Mouse (Mus musculus) forebrain, embryonic 14.5 days (tissue): ENCODE results near the gene Insr. TPM values are rescaled to one million over a fixed set of nuclear protein-coding genes. Genes with fewer than 3 reads are reported as not detected.
"Not testable (repeated sequence)": the region's sequence is repeated elsewhere in the genome, so short reads cannot be mapped to it uniquely, and the experiment has no call there.

Experiments
- ATAC-seq: fragments of 200-750 bp; cut with Nextera tagmentation; 2 replicates; pipeline ENCODE4 v1.8.0; 2017; ENCODE audit warnings: mild to moderate bottlenecking, moderate library complexity
- DNase-seq: peaks from one replicate; pipeline ENCODE4 v3.0.0-alpha.2; 2015; ENCODE audit warnings: low spot score
- H3K27ac ChIP-seq: fragments of 300-500 bp; sonication (generic); 2 replicates; pipeline ENCODE4 v1.5.1; 2014; ENCODE audit warnings: low read depth, mild to moderate bottlenecking, control low read depth, low read length, moderate library complexity
- H3K27me3 ChIP-seq: fragments of 300-500 bp; sonication (generic); replicated peaks from 2 replicates; pipeline ENCODE4 v1.6.1; 2014; ENCODE audit warnings: low read length, control low read depth, mixed read lengths; ENCODE audit not compliant: control insufficient read depth, insufficient read depth
- H3K36me3 ChIP-seq: fragments of 300-500 bp; sonication (generic); 2 replicates; pipeline ENCODE4 v1.6.1; 2014; ENCODE audit warnings: low read length, control low read depth; ENCODE audit not compliant: control insufficient read depth, insufficient read depth
- H3K4me1 ChIP-seq: fragments of 300-500 bp; sonication (generic); 2 replicates; pipeline ENCODE4 v1.6.1; 2014; ENCODE audit warnings: antibody characterized with exemption, low read length, control low read depth; ENCODE audit not compliant: control insufficient read depth, insufficient read depth
- H3K4me2 ChIP-seq: fragments of 300-500 bp; sonication (generic); 2 replicates; pipeline ENCODE4 v1.6.1; 2014; ENCODE audit warnings: mild to moderate bottlenecking, control low read depth, low read length
- H3K4me3 ChIP-seq: fragments of 300-500 bp; sonication (generic); 2 replicates; pipeline ENCODE4 v1.5.1; 2014; ENCODE audit warnings: low read depth, low read length, control low read depth
- H3K9ac ChIP-seq: fragments of 300-500 bp; sonication (generic); 2 replicates; pipeline ENCODE4 v1.6.1; 2014; ENCODE audit warnings: mild to moderate bottlenecking, low read length, control low read depth, moderate library complexity
- H3K9me3 ChIP-seq: fragments of 300-500 bp; sonication (generic); replicated peaks from 2 replicates; pipeline ENCODE4 v1.6.1; 2016; ENCODE audit warnings: low read length, control low read depth, mixed read lengths; ENCODE audit not compliant: control insufficient read depth
- WGBS: fragments of 180-500 bp; shearing (Covaris S2); extraction: QIAGEN DNeasy Blood & Tissue Kit; methylation state at CpG from one replicate; pipeline ENCODE4 v1.1.7; 2014; 5-methylcytosine and 5-hydroxymethylcytosine counted together
- polyA plus RNA-seq: library from polyadenylated mRNA; unstranded; fragments of >200 nt; fragmentation: Nextera tagmentation; extraction: Ambion mirVana; gene quantifications from 2 replicates; pipeline ENCODE4 v1.2.1, GENCODE M21; 2014

Insr gene
- polyA plus RNA-seq, 1 experiment from 2014 or later = 33.6 TPM

DNA sequence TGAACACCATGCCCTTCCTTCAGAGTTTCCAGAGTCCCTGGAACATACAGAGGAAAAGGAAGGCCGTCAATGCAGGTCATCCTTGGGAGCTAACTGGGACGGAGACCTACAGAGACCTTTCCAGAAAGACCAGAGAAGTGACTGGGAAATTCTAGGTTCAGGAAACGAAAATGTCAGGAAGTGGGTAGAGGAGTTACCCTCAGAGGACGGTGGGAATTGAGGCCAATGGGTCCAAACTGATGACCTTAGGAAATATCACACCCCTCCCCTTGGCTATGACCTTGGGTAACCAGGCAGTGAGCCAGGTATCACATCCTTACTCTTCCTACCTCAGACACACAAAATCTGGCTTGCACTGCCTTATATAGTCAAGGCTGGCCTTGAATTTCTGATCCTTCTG, 32.1 kb upstream of the Insr start:
- H3K9ac ChIP-seq = no peak overlapping the region
- DNase-seq = no peak

DNA sequence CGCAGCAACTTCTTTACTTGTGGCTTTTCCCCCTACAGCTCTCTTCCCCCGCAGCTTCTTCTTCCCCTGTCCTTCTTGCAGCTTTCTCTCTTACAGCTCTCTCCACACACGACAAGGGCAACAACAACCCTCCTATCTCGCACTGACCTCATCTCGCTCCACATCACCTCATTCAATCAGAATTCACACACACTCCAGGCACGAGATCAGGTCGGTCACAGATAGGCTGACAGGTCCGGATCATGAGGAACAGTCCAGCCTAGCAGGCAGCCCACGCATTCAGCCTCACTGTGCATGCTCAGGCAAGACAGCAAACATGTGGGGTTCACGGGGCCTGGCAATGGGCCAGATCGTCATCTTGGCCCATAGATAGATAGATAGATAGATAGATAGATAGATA, 30.2 kb upstream of the Insr start:
- Histone ChIP-seq H3K4me1 (no peaks in the 10 kb centered on the region), H3K27ac (no peak overlapping the region), H3K36me3 (no peaks in the 10 kb centered on the region), H3K9ac (no peak overlapping the region), H3K4me3 (no peak overlapping the region), H3K4me2 (no peak overlapping the region), H3K27me3 (no peaks in the 10 kb centered on the region), H3K9me3 (no peaks in the 10 kb centered on the region)
- ATAC-seq (no peak), DNase-seq (no peak)
- 88% methylated on average over 11 of the region's 11 CpGs for WGBS

More for the DNA sequence above, 32.1 kb upstream of the Insr start:
- no peak overlapping the region for H3K4me3 ChIP-seq
- H3K4me2 ChIP-seq = no peak overlapping the region
- no peaks in the 10 kb centered on the region for H3K27me3 ChIP-seq
- no peaks in the 10 kb centered on the region for H3K36me3 ChIP-seq
- 67% methylated on average over 4 of the region's 4 CpGs for WGBS
- no peaks in the 10 kb centered on the region for H3K4me1 ChIP-seq
- H3K27ac ChIP-seq = no peak overlapping the region
- no peak for ATAC-seq
- H3K9me3 ChIP-seq = no peaks in the 10 kb centered on the region

DNA sequence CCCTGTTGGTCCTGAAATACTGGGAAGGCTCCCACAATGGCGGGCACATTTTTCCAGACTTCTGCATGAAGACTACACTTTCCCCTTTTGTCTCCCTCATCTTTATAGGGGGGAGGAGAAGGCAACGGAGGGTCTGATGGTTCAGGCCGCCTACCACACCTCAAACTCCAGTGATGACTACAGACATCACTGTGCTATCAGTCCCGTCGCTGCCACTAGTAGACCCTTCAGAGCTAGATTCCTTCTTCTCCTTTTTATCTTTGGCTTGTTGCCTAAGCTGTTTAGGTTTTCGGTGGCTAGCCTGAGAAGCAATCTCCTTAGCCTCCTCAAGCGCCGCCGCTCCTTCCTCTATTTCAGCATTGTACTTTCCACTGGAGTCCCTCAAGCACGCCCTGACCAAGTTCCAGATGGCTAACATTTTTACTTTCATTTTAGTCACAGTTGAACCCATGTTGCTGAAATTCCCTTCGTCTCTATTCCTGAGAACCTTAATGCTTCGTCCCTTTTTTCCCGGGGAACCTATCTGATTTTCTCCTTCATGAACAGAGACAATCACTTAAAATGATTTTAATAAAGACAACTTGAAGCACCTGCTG, 28.9 kb upstream of the Insr start:
- H3K4me1 ChIP-seq, H3K4me3 ChIP-seq, ATAC-seq, H3K9ac ChIP-seq, H3K27me3 ChIP-seq, DNase-seq, H3K4me2 ChIP-seq, H3K27ac ChIP-seq, H3K36me3 ChIP-seq, H3K9me3 ChIP-seq: not testable (repeated sequence)
- 94% methylated on average over 13 of the region's 13 CpGs for WGBS

DNA sequence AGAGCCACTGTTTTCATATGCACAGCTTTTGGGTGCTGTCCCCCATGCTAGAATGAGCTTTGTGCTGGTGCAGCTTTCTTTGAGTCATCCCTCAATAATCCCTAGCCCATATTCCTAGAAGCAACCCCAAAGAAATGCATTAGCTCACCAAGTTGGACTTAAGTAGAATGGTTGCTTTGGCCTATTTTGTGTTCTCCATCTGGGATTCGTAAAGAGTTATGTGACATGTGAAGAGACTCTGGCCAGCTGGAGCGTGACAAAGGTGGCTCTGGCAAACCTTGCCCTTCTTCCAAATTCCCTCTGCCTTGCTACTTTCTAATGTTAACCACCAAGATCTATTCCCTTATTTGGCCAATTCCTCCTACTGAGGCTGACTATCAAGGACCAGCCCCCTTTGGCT, 22.7 kb upstream of the Insr start:
- no peaks in the 10 kb centered on the region for H3K4me1 ChIP-seq
- WGBS = 98% methylated on average over 2 of the region's 2 CpGs
- H3K9me3 ChIP-seq = no peaks in the 10 kb centered on the region
- H3K36me3 ChIP-seq = no peaks in the 10 kb centered on the region
- H3K4me3 ChIP-seq = no peak overlapping the region
- H3K27ac ChIP-seq = no peak overlapping the region
- DNase-seq (no peak), ATAC-seq (no peak)
- no peak overlapping the region for H3K9ac ChIP-seq
- no peaks in the 10 kb centered on the region for H3K27me3 ChIP-seq
- H3K4me2 ChIP-seq = no peak overlapping the region

DNA sequence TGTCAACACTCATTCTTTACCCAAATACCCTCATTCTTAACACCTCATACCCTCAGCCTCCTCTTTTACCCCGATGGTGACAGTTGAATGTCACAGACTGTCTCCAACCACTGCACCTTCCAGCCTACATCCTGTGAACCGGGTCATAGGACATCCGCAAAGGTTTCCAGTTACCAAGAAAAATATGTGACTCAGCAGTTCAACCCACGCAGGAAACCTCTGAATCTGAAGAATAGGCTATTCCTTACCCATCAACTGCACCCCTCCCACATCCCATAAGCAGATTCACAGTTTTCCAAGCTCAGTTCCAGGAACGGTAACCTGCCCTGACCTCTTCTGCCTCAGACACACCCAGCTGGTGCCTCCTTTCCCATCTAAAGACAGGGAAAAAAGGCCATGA, 19.9 kb upstream of the Insr start:
- Histone ChIP-seq H3K36me3 (no peaks in the 10 kb centered on the region), H3K9me3 (no peaks in the 10 kb centered on the region), H3K4me2 (no peak overlapping the region), H3K4me1 (no peaks in the 10 kb centered on the region), H3K27ac (no peak overlapping the region), H3K27me3 (no peaks in the 10 kb centered on the region), H3K4me3 (no peak overlapping the region), H3K9ac (no peak overlapping the region)
- 81% methylated on average over 5 of the region's 5 CpGs for WGBS
- ATAC-seq = no peak
- no peak for DNase-seq

DNA sequence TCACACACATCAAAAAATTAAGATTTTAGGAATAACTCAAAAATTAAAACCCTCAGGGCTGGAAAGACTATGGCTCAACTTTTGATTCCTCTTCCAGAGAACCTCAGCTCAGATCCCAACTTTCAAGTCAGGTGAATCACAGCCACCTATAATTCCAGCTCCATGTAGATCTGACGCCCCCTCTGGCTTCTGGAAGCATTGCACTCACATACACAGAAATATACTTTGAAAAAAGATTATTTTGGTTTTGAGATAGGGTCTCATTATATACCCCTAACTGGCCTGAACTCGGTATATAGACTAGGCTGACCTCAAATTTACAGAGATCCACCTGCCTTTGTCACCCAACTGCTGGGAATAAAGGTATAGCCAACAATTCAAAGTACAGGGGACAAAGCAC, 6.4 kb upstream of the Insr start:
- no peak overlapping the region for H3K27ac ChIP-seq
- H3K9me3 ChIP-seq = no peaks in the 10 kb centered on the region
- H3K4me3 ChIP-seq = no peak overlapping the region
- ATAC-seq (no peak), DNase-seq (no peak)
- H3K4me1 ChIP-seq = no peaks in the 10 kb centered on the region
- H3K9ac ChIP-seq = no peak overlapping the region
- no peak overlapping the region for H3K4me2 ChIP-seq
- H3K36me3 ChIP-seq = no peaks in the 10 kb centered on the region
- WGBS = 42% methylated on average over 2 of the region's 2 CpGs
- H3K27me3 ChIP-seq = no peaks in the 10 kb centered on the region

DNA sequence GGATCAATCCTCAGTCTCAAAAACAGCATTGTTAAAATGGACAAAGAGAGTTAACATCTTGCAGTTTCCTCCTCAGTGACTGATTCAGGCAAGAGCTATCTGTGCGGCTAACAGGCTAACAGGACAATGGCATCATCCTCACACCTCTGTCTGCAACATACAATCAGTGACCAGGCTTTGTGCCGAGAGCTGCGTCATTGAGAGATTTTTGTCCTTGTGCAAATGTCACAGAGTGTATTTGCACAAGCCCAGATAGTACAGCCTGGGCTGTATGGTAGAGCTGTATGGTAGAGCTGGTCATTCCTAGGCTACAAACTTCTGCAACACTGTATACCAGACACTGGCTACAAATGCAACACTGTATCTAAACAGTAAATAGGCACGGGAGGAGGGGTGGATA, 5.2 kb upstream of the Insr start:
- ATAC-seq (no peak), DNase-seq (no peak)
- H3K9ac ChIP-seq = no peak overlapping the region
- H3K4me2 ChIP-seq = no peak overlapping the region
- H3K9me3 ChIP-seq = no peaks in the 10 kb centered on the region
- no peaks in the 10 kb centered on the region for H3K36me3 ChIP-seq
- no peaks in the 10 kb centered on the region for H3K27me3 ChIP-seq
- H3K4me1 ChIP-seq = 0 out of 2 replicates have a peak, but pooled peaks cover 3% of the 10 kb centered on the region
- no peak overlapping the region for H3K4me3 ChIP-seq
- H3K27ac ChIP-seq = no peak overlapping the region
- WGBS = 72% methylated on average over 4 of the region's 4 CpGs

DNA sequence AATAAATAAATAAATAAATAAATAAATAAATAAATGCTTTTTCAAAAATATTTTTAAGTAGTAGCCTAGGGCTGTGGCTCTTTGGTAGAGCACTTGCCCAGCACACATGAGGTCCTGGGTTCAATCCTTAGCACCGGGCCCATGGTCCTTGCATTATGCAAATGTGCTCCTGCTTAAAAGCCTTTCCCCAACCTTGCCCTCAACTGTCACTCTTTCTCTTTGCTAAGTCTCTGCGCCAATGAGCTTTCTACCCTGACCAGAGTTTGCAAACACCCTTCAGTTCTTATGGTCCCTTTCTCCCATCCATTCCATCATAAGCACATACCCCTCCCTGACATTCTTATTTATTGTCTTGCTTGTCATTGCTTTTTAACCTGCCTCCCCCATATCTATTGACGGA, 1.9 kb upstream of the Insr start:
- Histone ChIP-seq H3K4me1 (peaks cover 12% of the 10 kb centered on the region), H3K4me2 (no peak overlapping the region), H3K27me3 (no peaks in the 10 kb centered on the region), H3K27ac (no peak overlapping the region), H3K4me3 (no peak overlapping the region), H3K36me3 (no peaks in the 10 kb centered on the region), H3K9ac (no peak overlapping the region), H3K9me3 (no peaks in the 10 kb centered on the region)
- DNase-seq = no peak
- no peak for ATAC-seq
- 82% methylated on average over 3 of the region's 3 CpGs for WGBS

DNA sequence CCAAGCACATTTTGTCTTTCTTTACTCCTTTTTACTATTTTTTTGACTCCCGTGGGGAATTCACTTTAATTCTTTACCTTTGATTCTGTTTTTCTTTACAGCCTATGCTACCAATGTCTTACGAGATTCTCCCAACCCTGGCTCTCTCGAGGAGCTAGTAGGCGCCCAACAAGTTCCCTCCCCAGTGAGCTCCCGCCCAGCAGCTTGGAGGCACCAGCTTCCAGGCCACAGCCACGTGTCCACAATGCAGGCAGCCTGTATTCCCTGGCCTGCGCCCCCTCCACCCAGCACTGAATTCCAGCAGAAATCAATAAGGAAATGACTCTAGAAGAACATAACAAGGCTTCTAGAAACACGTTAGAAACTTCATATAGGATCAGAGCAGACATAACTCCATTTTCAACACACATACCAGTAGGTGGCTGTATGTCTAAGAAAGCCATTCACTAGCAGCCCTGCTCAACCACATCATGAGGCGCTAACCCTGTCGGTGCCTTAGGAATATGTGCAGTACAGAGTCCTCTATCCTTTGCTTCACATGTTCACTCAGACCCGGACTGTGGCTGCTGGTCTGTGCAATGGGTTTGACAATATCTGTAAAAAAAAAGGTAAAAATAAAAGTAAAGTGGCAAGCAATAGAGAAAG, 971 bp upstream of the Insr start:
- peak; percentile 6 for DNase-seq
- H3K27me3 ChIP-seq = no peaks in the 10 kb centered on the region
- H3K27ac ChIP-seq = no peak overlapping the region
- peak overlapping the region; percentile 73; the same call in 1 of the 2 replicates for H3K4me3 ChIP-seq
- H3K4me1 ChIP-seq = peaks cover 12% of the 10 kb centered on the region
- WGBS = 40% methylated on average over 11 of the region's 11 CpGs
- H3K4me2 ChIP-seq = peak overlapping the region; percentile 80
- peak overlapping the region; percentile 91 for H3K9ac ChIP-seq
- no peaks in the 10 kb centered on the region for H3K9me3 ChIP-seq
- H3K36me3 ChIP-seq = no peaks in the 10 kb centered on the region
- no peak for ATAC-seq
